Mouse (Mus musculus) frontal cortex, postnatal 10 days (tissue): ENCODE data around the gene Kirrel3.
A peak's percentile ranks its signal among the peaks of the same experiment; 100 is the strongest.

Source experiments
- DNase-seq, 2 experiments: peaks; one replicate each; pipeline ENCODE4 v3.0.0; 2022; ENCODE audit warnings: low spot score in 2 of 2, mixed read lengths in 1 of 2

Gene Kirrel3

GRCm38 (mm10) chr9:34485759-34486431, at the start of gene Kirrel3:
Gene Kirrel3 (plus strand): TSS chr9:34485894.
- DNase-seq, result peak; percentile 38 to 76

DNA sequence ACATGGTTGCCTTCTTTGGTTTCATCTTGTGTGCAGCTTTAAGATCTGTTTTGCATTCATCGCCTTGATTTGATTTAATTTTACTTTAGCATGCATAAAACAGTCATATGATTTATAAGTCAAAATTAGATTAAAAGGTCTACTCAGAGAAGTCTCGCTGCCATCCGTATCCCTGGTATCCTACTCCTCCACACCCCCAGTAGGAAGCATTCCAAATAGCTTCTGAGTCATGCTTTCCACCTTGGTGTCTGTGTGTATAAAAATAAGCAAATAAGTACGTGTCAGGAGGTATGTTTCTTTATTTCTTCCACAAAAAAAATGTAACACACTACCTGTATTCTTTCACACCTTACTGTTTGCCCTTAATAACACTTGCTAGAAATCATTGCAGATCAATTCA, 45.0 kb upstream of the Kirrel3 start:
- no peak for DNase-seq

DNA sequence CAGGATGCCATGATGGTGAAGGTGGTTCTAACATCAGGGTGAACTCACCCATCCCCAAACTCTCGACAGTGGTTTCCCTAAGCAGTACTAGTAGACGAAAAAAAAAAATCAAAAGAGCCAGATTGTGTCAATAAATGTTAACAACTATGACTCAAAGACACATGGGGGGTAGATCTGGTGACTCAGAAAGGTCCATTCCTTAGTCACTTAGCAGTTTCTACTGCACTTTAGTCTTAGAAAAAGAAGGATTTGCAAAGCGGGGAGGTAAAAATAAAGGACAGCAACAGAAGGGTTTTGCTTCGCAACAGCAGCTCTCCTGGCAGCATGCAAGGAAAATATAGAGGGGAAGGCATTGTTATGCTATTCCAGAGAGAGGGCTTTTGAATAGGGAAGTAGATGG, 41.7 kb upstream of the Kirrel3 start:
- no peak for DNase-seq

GRCm38 (mm10) chr9:34446497-34447350, 39.0 kb upstream of the Kirrel3 start:
- no peak for DNase-seq

- no peak for DNase-seq
These were observed 38.0 kb upstream of the Kirrel3 start for GRCm38 (mm10) chr9:34447736-34448135.

GRCm38 (mm10) chr9:34448467-34448866, 37.2 kb upstream of the Kirrel3 start:
- no peak for DNase-seq

- no peak for DNase-seq
These were observed 27.5 kb upstream of the Kirrel3 start for GRCm38 (mm10) chr9:34458189-34458588.

DNA sequence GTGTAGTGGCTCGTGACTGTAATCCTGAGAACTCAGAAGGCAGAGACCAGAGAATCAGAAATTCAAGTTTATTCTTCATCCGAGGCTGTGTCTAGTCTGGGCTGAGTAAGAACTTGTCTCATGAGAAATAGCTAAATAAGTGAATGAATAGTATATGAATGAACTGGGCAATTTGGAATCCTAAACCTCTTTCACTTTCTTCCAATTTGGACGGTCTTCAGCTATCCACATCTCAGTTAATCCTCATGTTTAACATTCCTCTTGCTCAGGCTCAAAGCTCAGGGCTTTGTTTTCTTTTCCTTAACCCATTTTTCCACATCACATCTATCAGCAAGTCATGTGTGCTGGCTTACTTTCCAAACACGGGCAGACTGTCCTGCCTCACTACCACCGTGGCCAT, 25.7 kb upstream of the Kirrel3 start:
- DNase-seq, result no peak

- no peak for DNase-seq
These were observed 22.0 kb upstream of the Kirrel3 start for GRCm38 (mm10) chr9:34463666-34464065.

DNA sequence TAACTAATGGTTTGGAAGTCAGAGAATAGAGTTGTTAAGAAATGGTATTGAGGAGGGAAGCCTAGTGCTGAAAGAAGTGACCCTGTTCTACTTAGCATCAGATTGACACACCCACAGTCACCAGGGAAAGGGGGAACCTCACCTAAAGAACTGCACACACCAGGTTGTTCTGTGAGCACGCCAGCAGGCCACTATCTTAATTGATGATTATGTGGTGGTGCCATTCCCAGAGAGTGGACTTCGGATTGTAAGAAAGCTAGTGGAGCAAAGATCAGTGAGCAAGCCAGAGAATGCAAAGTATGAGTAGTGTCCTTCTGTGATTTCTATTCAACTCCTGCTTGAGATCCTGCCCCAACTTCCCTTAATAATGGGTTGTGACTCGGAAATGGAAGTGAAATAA, 19.6 kb upstream of the Kirrel3 start:
- DNase-seq, result no peak

DNA sequence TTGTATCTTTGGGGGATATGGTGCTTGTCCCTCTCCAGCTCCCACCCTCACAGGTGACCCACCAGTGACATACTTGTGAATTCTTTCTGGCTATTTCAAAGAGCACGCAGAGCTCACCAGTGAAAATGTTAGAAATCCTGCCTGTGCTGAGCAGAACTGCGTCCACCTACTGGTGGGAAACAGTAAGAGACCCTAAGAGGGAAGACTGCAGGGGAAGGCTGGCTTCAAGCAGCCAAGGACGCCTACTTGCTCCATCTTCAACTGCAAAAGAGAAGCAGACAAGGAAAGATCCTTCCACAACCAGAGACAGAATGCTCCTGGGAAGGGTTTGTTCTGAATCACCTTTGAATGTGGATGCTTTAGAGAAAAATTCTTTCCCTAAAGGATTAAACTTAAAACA, 16.5 kb upstream of the Kirrel3 start:
- DNase-seq, result no peak

DNA sequence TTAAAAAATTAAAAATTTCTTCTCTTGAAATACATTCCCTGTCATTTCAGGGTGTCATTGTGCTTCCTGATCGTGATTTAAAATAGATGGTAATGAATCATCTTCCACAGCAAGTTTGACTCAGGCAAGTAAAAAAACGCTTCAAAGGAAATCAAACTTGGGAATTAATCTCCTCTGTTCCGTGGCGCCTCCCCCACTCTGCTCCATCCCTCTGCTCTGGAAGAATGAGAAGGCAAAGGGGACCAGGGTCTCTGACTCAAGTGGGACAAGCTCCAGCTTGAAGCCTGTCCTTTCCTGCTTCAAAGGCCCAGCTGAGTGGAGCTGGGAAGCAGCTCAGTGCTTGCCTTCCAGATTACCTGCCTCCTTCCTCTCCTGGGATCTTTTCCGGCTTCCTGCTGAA, 9.5 kb upstream of the Kirrel3 start:
- no peak for DNase-seq

- DNase-seq, result no peak
These were observed 7.2 kb upstream of the Kirrel3 start for GRCm38 (mm10) chr9:34478494-34478893.

- DNase-seq, result no peak
These were observed 2.5 kb upstream of the Kirrel3 start for GRCm38 (mm10) chr9:34483236-34483635.

GRCm38 (mm10) chr9:34484665-34485064, 1.0 kb upstream of the Kirrel3 start:
- no peak for DNase-seq

GRCm38 (mm10) chr9:34488267-34488666, 2.6 kb downstream of the Kirrel3 start:
- DNase-seq, result no peak

DNA sequence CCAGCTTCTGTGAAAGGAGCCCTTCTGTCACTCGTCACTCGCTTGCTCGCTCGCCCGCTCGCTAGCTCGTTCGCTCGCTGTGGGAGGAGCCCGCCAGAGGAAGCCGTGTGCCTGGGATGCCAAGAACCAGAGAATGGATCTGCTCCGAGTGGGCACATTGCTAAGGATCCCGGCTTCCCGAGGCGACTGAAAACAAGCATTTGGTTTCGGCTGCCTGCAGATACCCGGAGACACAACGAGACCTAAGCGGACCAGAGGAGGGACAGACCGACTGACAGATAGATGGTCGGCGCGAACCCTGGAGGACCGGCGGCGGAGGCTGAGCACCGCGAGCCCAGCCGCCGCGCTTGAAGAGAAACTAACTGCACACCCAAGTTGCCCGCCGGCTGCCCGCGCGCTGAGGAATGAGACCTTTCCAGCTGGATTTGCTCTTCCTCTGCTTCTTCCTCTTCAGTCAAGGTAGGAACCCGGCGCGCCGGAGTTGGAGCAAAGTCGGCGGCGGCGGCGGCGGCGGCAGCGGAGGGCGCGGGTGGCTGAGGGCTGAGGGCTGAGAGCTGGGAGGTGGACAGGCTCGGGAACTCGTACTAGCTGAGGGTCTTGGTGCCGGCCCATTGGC, 3.1 kb downstream of the Kirrel3 start:
- DNase-seq, result peak; percentile 65 to 74

GRCm38 (mm10) chr9:34489316-34489710, 3.6 kb downstream of the Kirrel3 start:
- DNase-seq, result no peak

- DNase-seq, result no peak
These were observed 4.1 kb downstream of the Kirrel3 start for GRCm38 (mm10) chr9:34489760-34490159.

- no peak for DNase-seq
These were observed 6.4 kb downstream of the Kirrel3 start for GRCm38 (mm10) chr9:34492121-34492520.

- no peak for DNase-seq
These were observed 7.9 kb downstream of the Kirrel3 start for GRCm38 (mm10) chr9:34493571-34493970.

GRCm38 (mm10) chr9:34498126-34498525, 12.4 kb downstream of the Kirrel3 start:
- no peak for DNase-seq

GRCm38 (mm10) chr9:34498651-34499050, 13.0 kb downstream of the Kirrel3 start:
- peak; percentile 55 to 86 for DNase-seq
